Mouse (Mus musculus): ENCODE results near the gene Dlgap4. TPM values are rescaled to one million over a fixed set of nuclear protein-coding genes. Genes with fewer than 3 reads are reported as not detected.

Gene Dlgap4
- polyA plus RNA-seq, 1 experiment: 67.9 TPM

GRCm38 (mm10) chr2:156658751-156659150 lies 45.2 kb downstream of the Dlgap4 start:
- DNase-seq (ENCODE audit: low read depth): no peak

- DNase-seq (ENCODE audit: low read depth): no peak
Measured at GRCm38 (mm10) chr2:156659981-156660380, 46.5 kb downstream of the Dlgap4 start.

GRCm38 (mm10) chr2:156663162-156663561 lies 49.7 kb downstream of the Dlgap4 start:
- no peak for DNase-seq (ENCODE audit: low read depth)

GRCm38 (mm10) chr2:156664407-156664806 lies 50.9 kb downstream of the Dlgap4 start:
- no peak for DNase-seq (ENCODE audit: low read depth)

- no peak for DNase-seq (ENCODE audit: low read depth)
Measured at GRCm38 (mm10) chr2:156664993-156665518, 51.6 kb downstream of the Dlgap4 start.

GRCm38 (mm10) chr2:156665620-156666196 lies 52.2 kb downstream of the Dlgap4 start:
- no peak for DNase-seq (ENCODE audit: low read depth)

- DNase-seq (ENCODE audit: low read depth): no peak
Measured at GRCm38 (mm10) chr2:156666231-156666630, 52.7 kb downstream of the Dlgap4 start.

GRCm38 (mm10) chr2:156667290-156667689 lies 53.8 kb downstream of the Dlgap4 start:
- no peak for DNase-seq (ENCODE audit: low read depth)

GRCm38 (mm10) chr2:156668625-156669024 lies 55.1 kb downstream of the Dlgap4 start:
- DNase-seq (ENCODE audit: low read depth): no peak

GRCm38 (mm10) chr2:156673307-156673706 lies 59.8 kb downstream of the Dlgap4 start:
- no peak for DNase-seq (ENCODE audit: low read depth)

GRCm38 (mm10) chr2:156673881-156674669 lies 60.6 kb downstream of the Dlgap4 start:
- no peak for DNase-seq (ENCODE audit: low read depth)

GRCm38 (mm10) chr2:156676885-156677284 lies 63.4 kb downstream of the Dlgap4 start:
- DNase-seq (ENCODE audit: low read depth): no peak

- no peak for DNase-seq (ENCODE audit: low read depth)
Measured at GRCm38 (mm10) chr2:156678112-156678511, 64.6 kb downstream of the Dlgap4 start.

- no peak for DNase-seq (ENCODE audit: low read depth)
Measured at GRCm38 (mm10) chr2:156682965-156683364, 69.5 kb downstream of the Dlgap4 start.

- DNase-seq (ENCODE audit: low read depth): no peak
Measured at GRCm38 (mm10) chr2:156685999-156686398, 72.5 kb downstream of the Dlgap4 start.

GRCm38 (mm10) chr2:156686754-156687153 lies 73.2 kb downstream of the Dlgap4 start:
- DNase-seq (ENCODE audit: low read depth): no peak

GRCm38 (mm10) chr2:156688604-156689003 lies 75.1 kb downstream of the Dlgap4 start:
- no peak for DNase-seq (ENCODE audit: low read depth)

- DNase-seq (ENCODE audit: low read depth): no peak
Measured at GRCm38 (mm10) chr2:156690833-156691232, 77.3 kb downstream of the Dlgap4 start.

- no peak for DNase-seq (ENCODE audit: low read depth)
Measured at GRCm38 (mm10) chr2:156691746-156692145, 78.2 kb downstream of the Dlgap4 start.

GRCm38 (mm10) chr2:156693241-156693807 lies 79.8 kb downstream of the Dlgap4 start:
- no peak for DNase-seq (ENCODE audit: low read depth)

- DNase-seq (ENCODE audit: low read depth): no peak
Measured at GRCm38 (mm10) chr2:156697261-156697660, 83.8 kb downstream of the Dlgap4 start.

- no peak for DNase-seq (ENCODE audit: low read depth)
Measured at GRCm38 (mm10) chr2:156698168-156698567, 84.7 kb downstream of the Dlgap4 start.

- no peak for DNase-seq (ENCODE audit: low read depth)
Measured at GRCm38 (mm10) chr2:156705473-156705872, 92.0 kb downstream of the Dlgap4 start.
